Mouse (Mus musculus) megakaryocyte-erythroid progenitor cell, adult 5-6 weeks (primary cell): ENCODE data around the gene Rnase4. TPM values are rescaled to one million over a fixed set of nuclear protein-coding genes. Genes with fewer than 3 reads are reported as not detected.

ENCODE experiments used
- ATAC-seq: replicated peaks from 2 replicates; pipeline ENCODE4 v1.8.0; 2016; ENCODE audit warnings: mild to moderate bottlenecking, inconsistent platforms; ENCODE audit not compliant: severe bottlenecking, poor library complexity, low FRiP score, low TSS enrichment
- total RNA-seq, 2 experiments: library from RNA; stranded (forward) in 1 of 2; stranded (reverse) in 1 of 2; fragments of 200-1000, 215-1000 nt in 1 of 2; fragments of >200 nt in 1 of 2; fragmentation: Nextera tagmentation in 1 of 2; gene quantifications; 2 replicates each; pipeline ENCODE4 v1.2.3; 2014 to 2017

The Rnase4 gene
- total RNA-seq (2014; fragmentation: Nextera tagmentation) (not detected in 2 replicates), total RNA-seq (2017) (0.76 TPM in 1 of 2 replicates, not detected in the other)

DNA sequence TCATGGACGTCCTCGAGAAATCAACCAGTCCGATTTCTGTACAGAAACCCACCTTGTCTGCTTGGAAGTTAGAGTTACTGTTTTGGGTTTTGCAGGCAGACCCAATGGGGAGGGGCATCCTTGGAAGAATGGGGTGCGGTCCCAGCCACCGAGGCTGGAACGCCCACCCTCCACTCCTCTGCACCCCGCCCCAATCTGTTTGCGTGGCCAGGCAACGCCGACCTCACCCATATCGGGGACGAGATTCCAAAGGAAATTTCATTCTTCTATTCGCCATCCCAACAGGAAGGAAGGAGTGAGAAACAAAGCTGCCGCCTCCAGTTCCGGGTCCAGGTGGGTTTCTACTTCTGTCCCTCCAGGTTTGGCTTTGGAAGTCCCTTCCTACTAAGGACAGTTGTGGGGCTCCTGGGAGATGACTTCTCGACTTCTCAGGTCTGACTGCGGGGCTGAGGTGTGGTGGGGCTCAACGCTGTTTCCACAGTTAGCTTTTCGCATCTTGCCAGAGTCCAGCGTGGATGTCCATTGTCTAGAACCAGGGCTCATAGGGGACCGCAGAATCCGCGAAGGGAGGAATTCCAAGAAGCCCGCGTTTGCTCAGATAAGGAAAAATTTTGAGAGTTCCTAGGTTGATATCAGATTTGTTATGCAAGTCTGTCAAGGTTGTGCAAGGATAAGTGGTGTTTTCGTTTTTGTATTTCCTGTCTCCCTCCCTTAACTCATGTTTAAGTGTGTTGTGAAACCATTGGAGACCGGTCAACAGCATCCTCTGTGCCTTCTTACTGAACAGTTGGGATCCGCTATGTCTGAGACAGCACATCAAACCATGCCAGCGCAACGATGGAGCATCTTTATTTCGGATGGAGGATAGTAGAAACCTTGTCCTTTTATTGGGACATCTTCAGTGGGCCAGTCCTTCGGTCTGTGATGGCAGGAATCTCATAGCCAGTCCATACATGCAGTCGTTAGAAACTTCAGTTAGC lies at the start of gene Rnase4, which contains the start of gene Ang:
Gene Rnase4 (plus strand): TSS at position 157 of the 980 bp plus-strand sequence.
Gene Ang (plus strand): TSS at position 230 of the 980 bp plus-strand sequence.
- no peak for ATAC-seq

DNA sequence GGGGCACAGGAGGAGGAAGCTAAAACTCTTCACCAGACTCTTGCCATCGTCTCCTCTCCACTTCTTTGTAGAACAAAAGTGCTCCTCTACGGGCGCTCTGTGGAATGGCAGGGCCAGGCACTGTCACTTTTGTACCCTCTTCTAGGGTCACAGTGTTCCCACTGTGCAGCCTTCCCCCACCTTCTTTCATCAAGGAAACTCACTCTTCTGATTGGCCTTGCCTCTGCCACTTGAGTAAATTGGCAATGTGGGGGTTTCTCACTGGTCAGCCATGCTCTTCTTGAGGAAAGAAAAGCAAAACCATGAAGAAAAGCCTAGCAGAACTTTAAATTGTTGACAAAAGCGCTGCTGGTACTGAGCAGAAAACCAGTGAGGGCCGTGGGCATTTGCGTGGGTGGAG lies 49.1 kb upstream of the Rnase4 start, which contains the start of gene Rnase9:
Gene Rnase9 (minus strand): TSS at position 101 of the 400 bp plus-strand sequence.
- ATAC-seq: no peak

DNA sequence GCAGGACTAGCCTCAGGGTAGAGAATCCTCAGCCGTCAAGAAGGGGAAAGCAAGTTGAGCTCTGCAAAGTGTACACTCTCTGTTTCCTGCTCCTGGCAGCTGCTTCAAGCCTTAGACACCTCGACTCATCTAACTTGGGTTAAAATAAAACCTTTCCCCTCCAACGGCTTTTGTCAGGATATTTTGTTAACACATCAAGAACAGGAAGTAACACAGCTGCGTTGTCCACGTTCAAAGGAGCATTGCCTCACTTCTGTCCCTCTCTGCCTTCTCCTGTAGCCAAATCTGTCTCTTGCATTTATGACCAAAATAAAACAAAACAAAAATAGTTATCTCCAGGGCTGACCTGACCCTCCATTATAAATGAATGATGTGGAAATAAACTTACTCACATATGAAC lies 43.0 kb upstream of the Rnase4 start:
- ATAC-seq: no peak

DNA sequence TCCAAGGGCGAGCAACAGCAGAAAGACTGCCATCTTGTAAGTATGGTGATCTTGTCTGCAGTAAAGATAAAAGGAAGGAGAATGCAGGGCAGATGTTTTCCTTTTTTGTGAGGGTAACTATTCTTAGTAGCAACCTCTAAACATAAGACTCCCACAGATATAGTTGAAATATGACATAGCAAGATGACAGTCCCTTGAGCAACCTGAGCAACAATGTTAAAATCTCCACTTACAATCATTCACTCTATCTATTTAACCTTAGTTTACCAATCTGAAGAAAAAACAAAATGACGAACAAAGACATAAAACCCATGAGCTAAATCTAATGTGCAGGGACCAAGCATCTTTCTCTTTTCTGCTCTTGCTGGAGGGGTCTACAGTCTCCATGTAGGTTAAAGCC lies 40.8 kb upstream of the Rnase4 start, which contains the start of gene Rnase11:
Gene Rnase11 (minus strand): TSS at position 101 of the 400 bp plus-strand sequence.
- ATAC-seq: no peak

DNA sequence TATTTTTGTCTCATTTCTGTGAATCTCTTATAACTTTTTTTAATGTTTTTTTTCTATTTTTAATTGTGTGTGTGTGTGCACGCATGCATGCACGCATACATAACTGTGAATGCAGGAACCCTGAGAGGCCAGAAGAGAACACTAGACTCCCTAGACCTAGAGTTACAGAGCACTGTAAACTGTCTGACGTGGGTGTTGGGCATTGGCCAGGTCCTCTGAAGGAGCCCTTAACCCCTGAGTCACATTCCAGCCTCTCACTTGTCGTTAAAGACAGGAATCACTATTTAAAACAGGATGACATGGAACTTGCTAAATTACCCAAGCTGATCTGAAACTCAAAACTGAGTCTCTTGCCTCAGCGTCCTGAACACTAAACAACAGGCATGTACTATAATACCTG lies 38.9 kb upstream of the Rnase4 start:
- no peak for ATAC-seq

DNA sequence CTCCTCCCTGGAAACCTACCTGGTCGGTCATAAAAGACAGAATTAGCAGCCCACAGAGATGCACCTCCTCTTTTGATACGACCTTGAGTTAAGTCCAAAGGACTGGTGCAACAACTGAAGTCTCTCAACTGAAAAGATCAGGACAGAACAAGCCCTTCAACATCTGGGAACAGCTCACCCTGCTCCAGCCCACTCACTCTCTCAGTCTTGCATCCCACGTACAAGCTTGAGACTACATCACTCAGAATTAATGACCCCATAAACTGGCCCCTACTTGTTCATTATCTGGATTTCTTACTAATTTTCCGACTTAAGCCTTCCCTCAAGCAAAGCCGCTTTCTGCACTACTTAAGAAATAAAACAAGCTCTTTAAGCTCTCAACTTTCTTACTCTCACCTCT lies 37.7 kb upstream of the Rnase4 start:
- no peak for ATAC-seq

DNA sequence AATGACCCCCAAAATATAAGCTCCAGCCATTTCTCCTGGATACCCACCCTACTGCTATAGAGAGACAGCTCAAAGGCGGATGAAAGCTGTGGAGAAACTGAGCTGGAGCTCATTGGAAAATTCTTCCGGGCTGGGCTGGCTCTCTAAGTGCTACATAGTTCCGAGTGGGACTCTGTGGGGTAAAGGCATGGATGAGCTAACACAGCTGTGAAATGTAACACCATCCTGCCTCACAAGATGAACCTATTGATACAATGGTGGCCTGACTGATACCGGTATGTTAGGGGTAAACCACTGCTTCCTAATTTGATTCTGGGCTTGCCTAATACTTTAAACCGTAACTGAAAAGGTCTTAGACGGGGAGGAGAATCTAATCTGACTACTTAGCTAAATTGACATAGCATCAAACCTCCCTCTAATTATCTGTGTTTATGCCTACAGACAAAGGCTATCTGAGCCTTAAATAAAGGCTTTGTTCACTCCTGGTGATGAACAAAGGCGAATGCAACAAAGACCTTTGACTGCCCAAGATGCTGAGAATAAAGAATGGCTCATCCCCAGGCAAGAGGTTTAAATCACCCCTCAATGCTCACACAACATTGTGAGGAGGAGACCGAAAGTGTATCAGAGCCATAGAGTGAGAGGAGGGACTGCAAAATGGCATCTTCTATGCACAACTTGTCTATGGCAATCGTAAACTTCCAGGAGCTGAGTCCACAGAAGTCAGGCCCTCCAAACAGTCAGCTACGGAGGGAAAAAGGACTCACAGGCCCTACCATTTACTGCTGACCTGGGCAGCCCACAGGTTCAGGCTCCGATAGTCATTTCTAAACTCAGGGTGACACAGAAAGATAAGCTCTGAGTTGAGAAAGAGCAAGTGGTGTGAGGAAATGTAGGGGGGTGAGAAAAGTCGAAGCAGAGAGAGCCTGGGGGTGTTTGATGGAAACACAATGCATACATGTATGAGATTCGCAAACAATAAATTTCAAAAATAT lies 36.3 kb upstream of the Rnase4 start:
- ATAC-seq: peak; percentile 37

DNA sequence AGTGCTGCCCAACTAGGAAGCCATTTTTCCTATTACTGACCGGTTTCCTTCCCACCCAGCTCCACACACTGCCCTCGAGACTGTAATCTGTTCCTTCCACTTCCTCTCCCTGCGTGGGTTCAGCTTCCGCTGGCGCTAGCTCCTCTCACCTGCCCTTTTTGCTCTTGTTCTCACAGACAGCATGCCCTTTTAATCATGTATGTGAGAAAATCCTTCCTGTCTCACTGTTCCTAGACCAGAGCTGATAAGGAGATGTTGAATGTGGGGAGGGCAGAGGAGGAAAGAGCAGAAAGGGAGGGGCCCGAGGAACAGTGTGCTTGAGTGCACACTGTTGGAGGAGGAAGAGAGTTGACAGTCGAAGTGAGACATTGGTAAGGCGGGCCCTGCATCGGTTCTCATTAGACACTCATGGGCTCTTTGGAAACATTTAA lies 33.5 kb upstream of the Rnase4 start, which contains the start of gene Rnase12:
Gene Rnase12 (minus strand): TSS at position 261 of the 431 bp plus-strand sequence.
- peak; percentile 72 for ATAC-seq

DNA sequence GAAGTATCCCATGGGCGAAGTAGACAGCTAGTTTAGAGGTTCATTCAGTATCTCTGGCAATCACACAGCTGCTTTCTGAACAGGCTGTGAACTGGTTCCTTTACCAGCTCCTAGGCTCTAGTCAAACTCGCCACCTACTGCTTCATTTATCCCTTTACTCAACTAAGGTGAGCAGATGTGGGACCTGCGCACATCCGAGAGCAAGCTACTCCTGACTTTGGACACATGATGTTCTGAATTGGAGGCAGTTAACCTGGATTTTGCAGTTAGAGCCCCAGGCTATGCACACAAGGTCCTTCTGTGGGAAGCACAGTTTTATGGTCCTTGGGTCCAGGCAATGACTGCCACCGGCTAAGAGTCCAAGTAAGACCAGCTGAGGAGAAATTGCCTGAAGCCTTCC lies 30.1 kb upstream of the Rnase4 start:
- ATAC-seq: no peak

DNA sequence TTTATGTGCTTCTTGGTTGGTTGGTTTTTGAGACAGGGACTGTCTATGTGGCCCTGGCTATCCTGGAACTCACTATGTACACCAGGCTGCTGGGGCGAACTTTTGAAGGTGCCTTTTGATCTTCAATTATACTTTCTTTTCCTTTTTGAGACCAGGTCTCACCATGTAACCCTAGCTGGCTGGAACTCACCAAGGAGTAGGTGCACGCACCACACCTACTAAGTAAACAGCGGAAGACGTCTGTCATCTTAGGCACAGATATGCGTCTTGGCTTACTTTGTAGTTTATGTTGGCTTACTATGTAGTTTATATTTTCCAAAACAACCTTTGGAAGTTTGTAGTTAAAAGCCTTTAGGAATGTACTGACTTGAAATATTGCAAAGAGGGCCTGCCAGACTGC lies 21.9 kb upstream of the Rnase4 start:
- ATAC-seq: no peak

DNA sequence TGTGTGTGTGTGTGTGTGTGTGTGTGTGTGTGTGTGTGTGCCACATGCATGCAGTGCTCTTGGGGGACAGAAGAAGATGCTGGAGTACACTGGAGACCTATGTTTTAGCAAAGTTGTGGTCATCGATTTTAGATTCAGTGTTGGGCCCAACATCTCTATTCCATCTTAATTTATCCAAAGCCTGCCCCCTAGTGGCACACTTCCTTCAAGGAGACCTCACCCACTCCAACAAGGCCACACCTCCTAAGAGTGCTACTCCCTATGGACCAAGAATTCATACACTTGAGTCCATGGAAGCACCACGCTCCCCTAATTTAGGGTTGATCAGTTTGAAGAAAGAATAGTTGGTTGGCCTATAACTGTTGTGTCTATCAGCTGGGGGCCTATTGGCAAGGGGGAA lies 21.3 kb upstream of the Rnase4 start:
- ATAC-seq: 0 out of 2 replicates have a peak, but pooled peaks have one; percentile 35

DNA sequence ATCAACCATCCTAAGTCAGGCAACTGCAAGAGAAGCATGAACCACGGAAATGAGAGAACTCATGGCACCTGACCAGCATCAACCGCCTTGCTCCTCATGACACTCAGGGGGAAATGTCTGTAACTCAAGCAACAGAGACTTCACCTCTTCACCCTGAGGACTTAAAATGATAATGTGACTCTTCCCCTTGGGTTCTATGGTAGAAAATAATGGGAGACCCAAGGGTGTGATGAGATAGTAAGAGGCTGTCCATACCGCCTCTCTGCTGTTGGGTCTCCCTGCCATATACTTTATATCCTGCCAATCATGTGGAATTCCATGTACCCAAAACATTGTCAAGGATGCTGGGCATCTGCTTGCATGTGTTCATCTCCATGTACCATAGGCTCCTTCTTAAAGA lies 16.5 kb upstream of the Rnase4 start, which contains the start of gene Olfr750:
Gene Olfr750 (minus strand): TSS at position 101 of the 400 bp plus-strand sequence.
- ATAC-seq: no peak

DNA sequence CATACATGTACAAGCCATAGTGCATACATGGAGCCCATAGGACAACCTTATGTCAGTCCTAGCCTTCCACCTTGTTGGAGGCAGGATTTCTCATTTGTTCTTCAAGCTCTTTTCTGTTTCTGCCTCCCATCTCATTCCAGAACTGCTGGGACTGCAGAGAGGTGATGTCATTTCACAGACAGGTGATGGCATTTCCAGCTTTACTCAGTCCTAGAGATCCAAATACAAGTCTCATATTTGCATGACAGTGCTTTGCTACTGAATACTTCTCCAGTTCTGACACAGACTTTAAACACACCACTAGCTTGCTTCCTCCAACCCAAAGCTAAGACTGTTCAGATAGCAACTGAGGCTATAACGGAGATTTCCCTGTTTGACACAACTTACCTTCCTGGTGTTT lies 11.7 kb upstream of the Rnase4 start:
- no peak for ATAC-seq

DNA sequence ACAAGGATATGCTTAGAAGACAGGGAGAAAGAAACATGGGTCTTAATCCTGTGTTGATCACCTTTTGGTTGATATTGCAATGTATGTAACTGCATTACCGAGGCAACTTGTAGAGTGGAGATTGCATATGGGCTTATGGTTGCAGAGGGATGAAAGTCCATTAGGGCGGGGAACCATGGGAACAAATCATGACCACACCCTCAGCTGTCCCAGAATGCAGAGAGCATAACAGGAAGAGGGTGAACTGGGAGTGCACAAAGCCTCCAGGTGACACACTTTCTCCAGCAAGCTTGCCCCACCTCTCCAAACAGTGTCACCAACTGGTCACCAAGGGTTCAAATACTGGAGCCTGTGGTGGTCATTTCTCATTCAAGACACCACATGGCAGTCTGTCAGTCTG lies 9.8 kb upstream of the Rnase4 start:
- ATAC-seq: no peak

DNA sequence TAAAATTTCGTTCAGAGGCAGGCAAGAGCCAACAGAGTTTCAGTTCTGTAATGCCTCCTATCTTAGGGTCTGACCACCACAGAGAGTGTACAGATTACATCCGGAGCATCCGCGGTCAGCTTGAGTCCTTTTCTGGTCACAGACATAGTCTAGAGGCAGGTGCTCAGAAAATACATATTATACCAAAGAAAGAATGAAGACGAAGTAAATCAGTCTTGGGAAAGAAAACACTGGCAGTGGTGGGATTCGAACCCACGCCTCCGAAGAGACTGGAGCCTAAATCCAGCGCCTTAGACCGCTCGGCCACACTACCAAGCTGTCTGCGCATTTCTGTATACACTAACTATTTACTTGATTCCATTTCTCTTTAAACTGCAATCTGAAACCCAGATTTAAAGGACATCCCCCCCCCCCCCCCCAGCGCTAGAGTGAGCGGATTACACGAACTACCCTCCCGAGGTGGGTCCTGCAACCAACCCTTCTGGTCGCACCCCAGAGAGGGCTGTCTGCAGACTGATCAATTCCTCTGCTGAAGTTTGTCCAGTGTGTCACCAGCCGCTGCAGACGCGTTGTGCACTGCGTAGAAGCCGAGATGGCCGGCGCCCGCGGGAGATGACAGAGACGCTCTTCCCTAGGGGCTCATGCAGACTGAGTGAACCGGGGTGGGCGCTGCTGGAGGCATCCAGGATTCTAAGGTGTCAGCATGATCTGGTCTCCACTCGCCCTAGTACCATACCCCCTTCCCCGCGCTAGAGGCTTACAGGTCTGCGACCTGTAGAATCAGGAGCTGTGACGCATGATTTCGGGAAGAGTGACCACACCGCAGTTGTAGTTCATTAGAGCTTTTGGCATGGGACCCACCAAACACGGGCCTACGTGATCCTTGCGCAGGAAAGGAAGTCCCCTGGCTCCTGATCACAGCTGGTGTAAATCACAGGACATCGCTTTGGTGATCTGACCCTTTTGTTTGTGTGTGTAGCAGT lies 8.0 kb upstream of the Rnase4 start:
- ATAC-seq: peak; percentile 42

DNA sequence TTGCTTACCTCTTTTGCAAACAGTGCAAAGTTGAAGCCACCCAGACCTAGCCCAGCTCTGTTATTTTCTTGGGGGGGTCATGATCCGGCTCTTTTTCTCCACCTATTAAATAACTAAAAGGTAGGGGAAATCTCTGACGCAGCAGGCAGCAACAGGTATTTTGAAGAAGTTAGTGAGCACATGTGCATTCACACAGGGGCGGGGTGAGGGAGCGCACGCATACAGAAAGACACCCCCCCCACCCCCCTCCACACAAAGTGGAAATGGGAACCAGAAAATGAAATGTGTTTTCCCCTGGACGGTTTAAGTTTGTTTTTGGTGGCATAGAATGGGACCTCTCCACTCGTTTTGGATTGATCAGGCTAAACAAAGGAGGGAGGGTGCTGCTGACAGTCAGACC lies 7.1 kb upstream of the Rnase4 start:
- ATAC-seq: no peak

DNA sequence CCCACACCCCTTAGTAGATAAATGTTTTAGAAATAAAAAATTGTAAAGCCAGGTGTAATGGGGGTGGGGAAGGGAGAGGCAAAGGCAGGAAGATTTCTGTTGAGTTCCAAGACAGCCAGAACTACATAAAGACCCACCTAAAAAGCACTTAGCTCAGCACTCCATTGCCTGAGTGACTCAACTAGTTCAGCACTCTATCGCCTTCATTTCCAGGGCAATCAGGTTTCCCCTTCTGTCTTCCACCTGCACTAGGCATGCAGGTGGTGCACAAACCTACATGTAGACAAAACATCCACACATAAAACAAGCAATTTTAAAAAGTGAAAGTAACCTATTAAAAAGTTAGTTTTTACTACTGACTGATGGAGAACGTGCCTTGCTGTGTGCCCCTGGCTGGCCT lies 5.8 kb upstream of the Rnase4 start:
- no peak for ATAC-seq

DNA sequence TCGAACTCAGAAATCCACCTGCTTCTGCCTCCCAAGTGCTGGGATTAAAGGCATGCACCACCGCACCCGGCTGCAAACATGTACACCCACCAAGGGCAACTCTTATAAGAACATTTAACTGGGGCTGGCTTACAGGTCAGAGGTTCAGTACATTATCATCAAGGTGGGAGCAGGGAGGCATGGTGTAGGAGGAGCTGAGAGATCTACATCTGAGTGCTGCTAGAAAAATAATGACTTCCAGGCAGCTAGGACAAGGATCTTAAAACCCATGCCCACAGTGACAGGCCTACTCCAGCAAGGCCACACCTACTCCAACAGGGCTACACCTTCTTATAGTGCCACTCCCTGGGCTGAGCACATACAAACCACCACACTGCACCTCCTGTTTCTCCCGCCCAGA lies 5.0 kb upstream of the Rnase4 start:
- ATAC-seq: no peak
